Mouse (Mus musculus) heart, adult 2 months (tissue): ENCODE results near the gene Gm44790.

ENCODE experiments used
- CTCF ChIP-seq: fragments of 200-600 bp; IDR thresholded peaks from 2 replicates; pipeline ENCODE4 v1.8.1; 2022; ENCODE audit warnings: antibody characterized with exemption, mild to moderate bottlenecking, moderate library complexity
- EP300 ChIP-seq: fragments of 200-500 bp; IDR thresholded peaks from 2 replicates; pipeline ENCODE4 v1.6.1; 2011; ENCODE audit warnings: low read depth, low read length, control low read depth; ENCODE audit not compliant: insufficient read depth
- POLR2A ChIP-seq: fragments of 200-500 bp; IDR thresholded peaks from 2 replicates; pipeline ENCODE4 v1.6.1; 2011; ENCODE audit warnings: mild to moderate bottlenecking, low read depth, low read length, control low read depth; ENCODE audit not compliant: insufficient read depth

DNA sequence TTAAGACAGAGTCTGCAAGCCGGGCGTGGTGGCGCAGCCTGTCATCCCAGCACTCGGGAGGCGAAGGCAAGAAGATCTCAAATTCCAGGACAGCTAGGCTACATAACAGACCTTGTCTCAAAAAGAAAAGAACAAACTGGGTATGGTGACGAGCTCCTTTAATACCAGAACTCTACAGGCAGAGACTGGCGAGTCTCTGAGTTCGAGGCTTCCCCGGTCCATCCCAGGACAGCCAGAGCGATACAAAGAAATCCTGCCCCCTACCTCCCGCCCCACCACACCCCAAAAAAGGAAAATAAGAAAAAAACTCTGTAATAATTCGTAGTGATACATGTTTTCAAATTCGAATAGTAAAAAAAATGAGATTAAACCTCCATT is 12.7 kb downstream of the Gm44790 start:
- TF ChIP-seq EP300 = no peak
- TF ChIP-seq CTCF = no peak
- no peak for TF ChIP-seq POLR2A
